Mouse (Mus musculus) stomach, postnatal 0 days (tissue): ENCODE results near the gene Ptch1. TPM values are rescaled to one million over a fixed set of nuclear protein-coding genes. Genes with fewer than 3 reads are reported as not detected.

Experiments
- ATAC-seq: fragments of 200-750 bp; cut with Nextera tagmentation; 2 replicates; pipeline ENCODE4 v1.8.0; 2017; ENCODE audit not compliant: low FRiP score, low TSS enrichment
- DNase-seq: peaks from one replicate; pipeline ENCODE4 v3.0.0-alpha.2; 2016; ENCODE audit warnings: low spot score
- H3K27ac ChIP-seq: fragments of 300-500 bp; sonication (generic); replicated peaks from 2 replicates; pipeline ENCODE4 v1.5.1; 2014; ENCODE audit warnings: mild to moderate bottlenecking, control low read depth
- H3K27me3 ChIP-seq: fragments of 300-500 bp; sonication (generic); 2 replicates; pipeline ENCODE4 v1.6.1; 2014; ENCODE audit warnings: low read length; ENCODE audit not compliant: control insufficient read depth, insufficient read depth
- H3K36me3 ChIP-seq: fragments of 300-500 bp; sonication (generic); 2 replicates; pipeline ENCODE4 v1.6.1; 2014; ENCODE audit warnings: low read length, mixed read lengths; ENCODE audit not compliant: control insufficient read depth, insufficient read depth
- H3K4me1 ChIP-seq: fragments of 300-500 bp; sonication (generic); replicated peaks from 2 replicates; pipeline ENCODE4 v1.6.1; 2014; ENCODE audit warnings: antibody characterized with exemption; ENCODE audit not compliant: control insufficient read depth, insufficient read depth
- H3K4me2 ChIP-seq: fragments of 300-500 bp; sonication (generic); replicated peaks from 2 replicates; pipeline ENCODE4 v1.6.1; 2014; ENCODE audit warnings: low read depth, mild to moderate bottlenecking, control low read depth, moderate library complexity
- H3K4me3 ChIP-seq: fragments of 300-500 bp; sonication (generic); 2 replicates; pipeline ENCODE4 v1.5.1; 2014; ENCODE audit warnings: low read depth, low read length, control low read depth
- H3K9ac ChIP-seq: fragments of 300-500 bp; sonication (generic); 2 replicates; pipeline ENCODE4 v1.6.1; 2014; ENCODE audit warnings: mild to moderate bottlenecking, low read length, control low read depth, mixed read lengths
- H3K9me3 ChIP-seq: fragments of 300-500 bp; sonication (generic); 2 replicates; pipeline ENCODE4 v1.6.1; 2016; ENCODE audit warnings: low read length; ENCODE audit not compliant: control insufficient read depth
- CTCF ChIP-seq: IDR thresholded peaks from 2 replicates; pipeline ENCODE4 v1.5.1; 2016; ENCODE audit warnings: antibody characterized with exemption, low read depth, mild to moderate bottlenecking, moderate library complexity
- EP300 ChIP-seq: optimal IDR thresholded peaks from 2 replicates; pipeline ENCODE3; 2016; ENCODE audit warnings: antibody characterized with exemption
- WGBS: fragments of 180-500 bp; shearing (Covaris S2); extraction: QIAGEN DNeasy Blood & Tissue Kit; methylation state at CpG from one replicate; pipeline ENCODE4 v1.1.7; 2014; 5-methylcytosine and 5-hydroxymethylcytosine counted together
- polyA plus RNA-seq: library from polyadenylated mRNA; unstranded; fragments of >200 nt; fragmentation: Nextera tagmentation; extraction: Ambion mirVana; gene quantifications from 2 replicates; pipeline ENCODE4 v1.2.1, GENCODE M21; 2015

The Ptch1 gene
- polyA plus RNA-seq, 1 experiment from 2014 or later = 8.5 TPM

DNA sequence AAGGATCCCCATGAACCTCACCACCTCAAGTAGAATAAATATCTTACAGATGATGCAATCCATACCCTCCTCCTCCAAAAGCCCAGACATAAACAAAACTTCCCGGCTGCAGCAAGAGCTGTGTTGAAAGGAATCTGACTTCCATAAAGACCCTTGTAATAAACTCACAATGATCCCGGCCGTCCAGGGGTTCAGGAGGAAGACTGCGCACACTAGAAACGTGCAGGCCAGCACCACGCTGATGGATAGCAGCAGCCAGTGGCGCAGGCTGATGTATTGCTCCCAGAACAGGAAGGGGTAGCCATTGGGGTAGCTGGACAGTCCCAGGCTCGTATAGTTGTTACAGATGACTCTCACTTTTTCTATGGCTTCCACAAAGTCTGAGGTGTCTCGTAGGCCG, 50.6 kb downstream of the Ptch1 start:
- H3K9ac ChIP-seq = no peak overlapping the region
- H3K27me3 ChIP-seq = no peaks in the 10 kb centered on the region
- H3K4me3 ChIP-seq = no peak overlapping the region
- peak overlapping the region; percentile 53; the same call in 1 of the 2 replicates for H3K27ac ChIP-seq
- H3K4me2 ChIP-seq = no peak overlapping the region
- WGBS = 43% methylated on average over 10 of the region's 10 CpGs
- DNase-seq (no peak), ATAC-seq (0 out of 2 replicates have a peak, but pooled peaks have one; percentile 24)
- H3K4me1 ChIP-seq = peaks cover 7% of the 10 kb centered on the region
- TF ChIP-seq CTCF = no peak
- no peak for TF ChIP-seq EP300
- peaks cover 20% of the 10 kb centered on the region for H3K36me3 ChIP-seq
- H3K9me3 ChIP-seq = no peaks in the 10 kb centered on the region

- H3K9ac ChIP-seq = no peak overlapping the region
- H3K4me2 ChIP-seq = no peak overlapping the region
- no peak overlapping the region for H3K27ac ChIP-seq
- no peak for DNase-seq
- no peak for ATAC-seq
- TF ChIP-seq EP300 = no peak
- no peak for TF ChIP-seq CTCF
- peaks cover 9% of the 10 kb centered on the region for H3K4me1 ChIP-seq
- no peaks in the 10 kb centered on the region for H3K27me3 ChIP-seq
- WGBS = 74% methylated on average over 6 of the region's 6 CpGs
- H3K4me3 ChIP-seq = no peak overlapping the region
- H3K9me3 ChIP-seq = no peaks in the 10 kb centered on the region
- H3K36me3 ChIP-seq = peaks cover 27% of the 10 kb centered on the region
These were observed 53.3 kb downstream of the Ptch1 start for GRCm38 (mm10) chr13:63520110-63520509.

GRCm38 (mm10) chr13:63516535-63516934, 56.9 kb downstream of the Ptch1 start:
- ATAC-seq (no peak), DNase-seq (no peak)
- H3K9ac ChIP-seq = no peak overlapping the region
- WGBS = 60% methylated on average over 2 of the region's 2 CpGs
- H3K27me3 ChIP-seq = no peaks in the 10 kb centered on the region
- no peak overlapping the region for H3K4me2 ChIP-seq
- TF ChIP-seq CTCF (no peak), EP300 (no peak)
- no peak overlapping the region for H3K27ac ChIP-seq
- peaks cover 31% of the 10 kb centered on the region for H3K36me3 ChIP-seq
- 0 out of 2 replicates have a peak, but pooled peaks cover 2% of the 10 kb centered on the region for H3K4me1 ChIP-seq
- no peaks in the 10 kb centered on the region for H3K9me3 ChIP-seq
- H3K4me3 ChIP-seq = no peak overlapping the region

DNA sequence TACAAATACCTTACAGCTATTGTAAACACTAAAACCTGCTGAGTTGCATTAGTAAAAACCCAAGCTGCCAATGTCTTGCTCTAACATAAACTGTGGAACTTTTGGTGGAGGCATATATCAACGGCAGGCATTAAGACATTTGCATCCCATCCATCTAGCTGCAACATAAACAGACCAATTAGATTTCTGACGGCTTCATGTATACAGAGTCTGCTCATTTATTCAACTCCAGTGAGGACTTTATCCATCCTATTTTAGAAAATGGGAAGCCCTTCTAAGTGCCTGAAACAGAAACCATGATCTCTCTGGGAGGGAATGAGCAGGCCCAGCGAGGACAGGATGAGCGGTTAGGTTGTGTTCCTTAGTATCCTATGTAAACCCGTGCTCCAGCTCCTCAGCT, 57.9 kb downstream of the Ptch1 start:
- ATAC-seq (peak; percentile 55; the same call in 1 of the 2 replicates), DNase-seq (no peak)
- no peak overlapping the region for H3K9ac ChIP-seq
- 0 out of 2 replicates have a peak, but pooled peaks cover 2% of the 10 kb centered on the region for H3K4me1 ChIP-seq
- no peaks in the 10 kb centered on the region for H3K9me3 ChIP-seq
- H3K4me3 ChIP-seq = no peak overlapping the region
- H3K27ac ChIP-seq = peak overlapping the region; percentile 70
- 36% methylated on average over 5 of the region's 5 CpGs for WGBS
- no peaks in the 10 kb centered on the region for H3K27me3 ChIP-seq
- H3K36me3 ChIP-seq = peaks cover 35% of the 10 kb centered on the region
- TF ChIP-seq EP300 (peak; percentile 78), CTCF (no peak)
- H3K4me2 ChIP-seq = no peak overlapping the region

GRCm38 (mm10) chr13:63514931-63515360, 58.5 kb downstream of the Ptch1 start:
- Histone ChIP-seq H3K9ac (no peak overlapping the region), H3K4me1 (0 out of 2 replicates have a peak, but pooled peaks cover 2% of the 10 kb centered on the region), H3K27me3 (no peaks in the 10 kb centered on the region), H3K27ac (peak overlapping the region; percentile 53; the same call in 1 of the 2 replicates), H3K36me3 (peaks cover 35% of the 10 kb centered on the region), H3K4me3 (no peak overlapping the region), H3K4me2 (no peak overlapping the region), H3K9me3 (no peaks in the 10 kb centered on the region)
- ATAC-seq (peak; percentile 43; the same call in 1 of the 2 replicates), DNase-seq (no peak)
- TF ChIP-seq CTCF = 0 out of 2 replicates have a peak, but pooled peaks have one; percentile 22
- TF ChIP-seq EP300 = no peak
- WGBS = 42% methylated on average over 8 of the region's 8 CpGs

- H3K4me2 ChIP-seq = no peak overlapping the region
- peaks cover 28% of the 10 kb centered on the region for H3K36me3 ChIP-seq
These were observed 59.9 kb downstream of the Ptch1 start for GRCm38 (mm10) chr13:63513374-63514098.

More at GRCm38 (mm10) chr13:63513374-63514098, 59.9 kb downstream of the Ptch1 start:
- Histone ChIP-seq H3K9me3 (no peaks in the 10 kb centered on the region), H3K4me3 (no peak overlapping the region), H3K9ac (no peak overlapping the region), H3K27me3 (no peaks in the 10 kb centered on the region), H3K4me1 (0 out of 2 replicates have a peak, but pooled peaks cover 2% of the 10 kb centered on the region), H3K27ac (0 out of 2 replicates have a peak overlapping the region, but pooled peaks have one; percentile 2)
- no peak for TF ChIP-seq CTCF
- TF ChIP-seq EP300 = no peak
- 69% methylated on average over 25 of the region's 26 CpGs for WGBS
- ATAC-seq (no peak), DNase-seq (no peak)
